Mouse (Mus musculus) kidney, postnatal 14 days (tissue): Measurements from ENCODE around the gene Il20.

ENCODE experiments used
- DNase-seq: peaks from one replicate; pipeline ENCODE4 v3.0.0; 2022; ENCODE audit warnings: mixed read lengths

The Il20 gene

DNA sequence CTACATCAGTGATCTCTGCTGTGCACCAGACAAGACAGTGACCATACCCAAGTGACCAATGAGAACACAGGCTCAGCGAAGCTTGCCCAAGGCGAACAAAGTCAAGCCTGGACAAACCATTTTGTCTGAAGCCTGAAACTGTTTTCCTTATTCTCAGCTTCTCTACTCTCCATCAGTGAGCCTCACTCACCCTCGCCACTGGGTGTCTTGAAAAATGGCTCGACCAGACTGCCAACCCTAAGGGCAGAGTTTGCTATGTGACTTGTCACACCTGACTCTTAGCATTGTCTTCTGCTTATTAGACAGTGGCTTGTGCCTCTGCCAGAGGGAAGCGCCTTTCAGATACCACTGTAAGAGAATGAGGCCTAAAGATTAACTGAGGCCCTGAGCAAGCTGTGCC is 46.5 kb downstream of the Il20 start:
- DNase-seq: no peak

DNA sequence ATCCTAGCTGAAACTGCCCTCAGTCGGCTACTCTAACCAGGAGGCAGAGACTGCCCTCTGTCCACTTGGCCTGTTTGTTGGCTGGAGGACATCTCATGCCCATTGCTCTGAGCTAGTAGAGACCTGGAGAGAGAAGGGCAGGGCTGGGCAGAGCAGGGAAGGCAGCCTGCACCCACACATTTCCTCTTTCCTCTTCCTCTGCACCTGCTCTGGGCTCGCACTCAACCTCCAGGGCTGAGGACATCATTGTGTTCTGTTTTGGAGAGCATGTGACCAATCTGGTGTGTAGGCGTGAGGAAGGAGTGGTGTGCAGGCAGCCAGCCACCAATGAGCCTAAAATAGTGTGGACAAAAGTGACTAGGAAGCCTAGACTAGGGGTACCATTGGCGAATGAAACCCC is 47.0 kb downstream of the Il20 start:
- no peak for DNase-seq

DNA sequence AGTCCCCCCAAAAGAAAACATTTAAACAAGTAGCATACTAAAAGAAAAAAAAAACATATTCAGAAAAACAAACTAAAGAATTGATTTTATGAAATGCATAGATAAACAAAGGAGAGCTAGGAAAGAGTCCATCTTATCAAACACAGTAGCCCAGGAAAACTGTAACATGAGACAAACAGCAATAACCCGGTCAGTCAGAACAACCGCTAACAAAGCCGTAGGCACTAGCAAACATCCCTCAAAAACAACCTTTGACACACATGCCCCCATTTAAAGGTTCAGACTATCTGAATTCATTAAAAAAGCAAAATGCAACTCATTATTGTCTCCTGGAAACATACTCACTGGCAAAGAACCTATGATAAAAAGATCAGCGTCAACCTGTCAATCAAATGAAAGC is 53.8 kb downstream of the Il20 start:
- no peak for DNase-seq
